Mouse (Mus musculus) intestine, embryonic 16.5 days (tissue): ENCODE data around the gene Olfr644. TPM values are rescaled to one million over a fixed set of nuclear protein-coding genes. Genes with fewer than 3 reads are reported as not detected.

ENCODE experiments used
- ATAC-seq: fragments of 200-750 bp; cut with Nextera tagmentation; 2 replicates; pipeline ENCODE4 v1.8.0; 2017; ENCODE audit warnings: moderate TSS enrichment, moderate library complexity
- H3K27ac ChIP-seq: fragments of 300-500 bp; sonication (generic); 2 replicates; pipeline ENCODE4 v1.5.1; 2014; ENCODE audit warnings: mild to moderate bottlenecking, low read length
- H3K27me3 ChIP-seq: fragments of 300-500 bp; sonication (generic); replicated peaks from 2 replicates; pipeline ENCODE4 v1.6.1; 2014; ENCODE audit warnings: low read length, control low read depth, mixed read lengths; ENCODE audit not compliant: control insufficient read depth, insufficient read depth
- H3K36me3 ChIP-seq: fragments of 300-500 bp; sonication (generic); 2 replicates; pipeline ENCODE4 v1.6.1; 2014; ENCODE audit warnings: low read length, control low read depth; ENCODE audit not compliant: control insufficient read depth, insufficient read depth
- H3K4me1 ChIP-seq: fragments of 300-500 bp; sonication (generic); 2 replicates; pipeline ENCODE4 v1.6.1; 2014; ENCODE audit warnings: low read length, control low read depth, mixed read lengths; ENCODE audit not compliant: control insufficient read depth, insufficient read depth
- H3K4me2 ChIP-seq: fragments of 300-500 bp; sonication (generic); 2 replicates; pipeline ENCODE4 v1.6.1; 2014; ENCODE audit warnings: low read depth, low read length, control low read depth
- H3K4me3 ChIP-seq: fragments of 300-500 bp; sonication (generic); 2 replicates; pipeline ENCODE4 v1.5.1; 2014; ENCODE audit warnings: mild to moderate bottlenecking, low read length
- H3K9ac ChIP-seq: fragments of 300-500 bp; sonication (generic); 2 replicates; pipeline ENCODE4 v1.6.1; 2014; ENCODE audit warnings: low read depth, low read length
- H3K9me3 ChIP-seq: fragments of 300-500 bp; sonication (generic); 2 replicates; pipeline ENCODE4 v1.6.1; 2016; ENCODE audit warnings: low read length, control low read depth; ENCODE audit not compliant: control insufficient read depth
- WGBS: fragments of 180-500 bp; shearing (Covaris S2); extraction: QIAGEN DNeasy Blood & Tissue Kit; methylation state at CpG from one replicate; pipeline ENCODE4 v1.1.7; 2014; 5-methylcytosine and 5-hydroxymethylcytosine counted together
- polyA plus RNA-seq: library from polyadenylated mRNA; unstranded; fragments of >200 nt; fragmentation: Nextera tagmentation; extraction: Ambion mirVana; gene quantifications from 2 replicates; pipeline ENCODE4 v1.2.1, GENCODE M21; 2015

The Olfr644 gene
- not detected in 2 replicates for polyA plus RNA-seq

GRCm38 (mm10) chr7:104071769-104072168, at the start of gene Olfr644:
Gene Olfr644, minus strand, starts transcription at chr7:104071869.
- Histone ChIP-seq H3K27me3 (no peaks in the 10 kb centered on the region), H3K4me3 (no peak within 1 kb of the TSS), H3K4me2 (no peak within 1 kb of the TSS), H3K4me1 (no peaks in the 10 kb centered on the region), H3K9ac (no peak within 1 kb of the TSS), H3K36me3 (no peaks in the 10 kb centered on the region), H3K27ac (no peak within 1 kb of the TSS), H3K9me3 (no peaks in the 10 kb centered on the region)
- 76% methylated on average over 2 of the region's 2 CpGs for WGBS
- no peak for ATAC-seq

DNA sequence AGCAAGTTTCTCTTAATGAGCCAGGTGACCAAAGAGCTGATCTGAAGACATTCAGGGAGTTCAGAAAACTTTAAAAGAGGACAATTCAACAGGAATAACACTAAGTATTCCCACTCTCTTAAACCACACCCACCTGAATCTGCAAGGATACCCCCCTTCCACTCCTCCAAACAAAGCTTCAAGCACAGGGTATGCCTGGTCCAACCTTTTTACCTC, 33.0 kb upstream of the Olfr644 start, which contains the start of gene Olfr646:
Gene Olfr646 (plus strand): TSS at position 117 of the 216 bp plus-strand sequence.
- no peak within 1 kb of the TSS for H3K4me2 ChIP-seq
- no peak within 1 kb of the TSS for H3K4me3 ChIP-seq
- no peaks in the 10 kb centered on the region for H3K4me1 ChIP-seq
- no peak within 1 kb of the TSS for H3K9ac ChIP-seq
- no peaks in the 10 kb centered on the region for H3K36me3 ChIP-seq
- ATAC-seq: no peak
- no peaks in the 10 kb centered on the region for H3K27me3 ChIP-seq
- H3K9me3 ChIP-seq: no peaks in the 10 kb centered on the region
- no peak within 1 kb of the TSS for H3K27ac ChIP-seq

- H3K9me3 ChIP-seq: no peaks in the 10 kb centered on the region
- H3K27me3 ChIP-seq: no peaks in the 10 kb centered on the region
- H3K9ac ChIP-seq: no peak overlapping the region
- H3K4me1 ChIP-seq: no peaks in the 10 kb centered on the region
- H3K4me3 ChIP-seq: no peak overlapping the region
- H3K36me3 ChIP-seq: no peaks in the 10 kb centered on the region
- no peak overlapping the region for H3K4me2 ChIP-seq
- no peak for ATAC-seq
- H3K27ac ChIP-seq: no peak overlapping the region
- 43% methylated on average over 4 of the region's 4 CpGs for WGBS
Observed at GRCm38 (mm10) chr7:104103913-104104756, 32.5 kb upstream of the Olfr644 start.

GRCm38 (mm10) chr7:104085365-104085764, 13.7 kb upstream of the Olfr644 start, which contains the start of gene Olfr645:
Gene Olfr645, minus strand, starts transcription at chr7:104085465.
- no peak within 1 kb of the TSS for H3K4me3 ChIP-seq
- H3K36me3 ChIP-seq: no peaks in the 10 kb centered on the region
- no peak within 1 kb of the TSS for H3K27ac ChIP-seq
- no peak for ATAC-seq
- H3K9me3 ChIP-seq: no peaks in the 10 kb centered on the region
- no peak within 1 kb of the TSS for H3K9ac ChIP-seq
- H3K4me1 ChIP-seq: no peaks in the 10 kb centered on the region
- no peaks in the 10 kb centered on the region for H3K27me3 ChIP-seq
- WGBS: 75% methylated on average over 1 of the region's 1 CpGs
- no peak within 1 kb of the TSS for H3K4me2 ChIP-seq

DNA sequence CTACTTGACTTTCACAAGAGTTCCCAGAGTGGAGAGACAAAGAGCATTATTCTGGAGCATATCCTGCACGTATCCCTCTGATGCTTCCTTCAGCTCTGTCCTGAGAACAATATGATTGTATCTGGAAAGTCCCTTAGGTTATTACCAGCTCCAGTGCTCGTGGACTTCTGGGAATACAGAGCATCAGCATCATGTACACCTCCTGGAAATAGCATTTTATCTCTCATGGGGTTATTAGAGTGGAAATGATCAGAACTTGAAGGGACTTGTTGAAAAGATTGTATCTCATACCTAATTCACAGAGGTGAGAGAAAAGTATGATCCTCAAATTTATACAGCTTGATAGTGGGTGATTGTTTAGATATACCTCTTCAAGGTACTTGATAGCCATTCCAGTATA, 10.3 kb downstream of the Olfr644 start, which contains the start of gene 4930516K23Rik:
Gene 4930516K23Rik (minus strand): TSS at position 101 of the 400 bp plus-strand sequence.
- no peak within 1 kb of the TSS for H3K4me3 ChIP-seq
- no peak within 1 kb of the TSS for H3K4me2 ChIP-seq
- WGBS: 56% methylated on average over 2 of the region's 2 CpGs
- H3K4me1 ChIP-seq: no peaks in the 10 kb centered on the region
- H3K9ac ChIP-seq: no peak within 1 kb of the TSS
- ATAC-seq: no peak
- H3K9me3 ChIP-seq: no peaks in the 10 kb centered on the region
- H3K27ac ChIP-seq: no peak within 1 kb of the TSS
- no peaks in the 10 kb centered on the region for H3K27me3 ChIP-seq
- H3K36me3 ChIP-seq: no peaks in the 10 kb centered on the region

DNA sequence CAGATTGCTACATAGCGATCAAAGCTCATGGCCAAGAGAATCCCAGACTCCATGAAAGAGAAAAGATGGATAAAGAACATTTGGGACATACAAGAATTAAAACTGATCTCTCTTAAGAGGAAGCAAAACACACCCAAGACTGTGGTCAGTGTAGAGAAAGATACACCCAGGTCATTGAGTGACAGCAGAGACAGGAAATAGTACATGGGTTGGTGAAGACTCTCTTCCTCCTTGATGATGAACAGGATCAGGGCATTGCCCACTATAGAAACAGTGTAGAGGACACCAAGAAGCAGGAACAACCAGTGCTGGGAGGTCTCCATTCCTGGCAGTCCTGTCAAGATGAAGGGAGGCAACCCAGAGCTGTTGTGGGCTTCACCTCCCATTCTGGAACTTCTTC, 12.5 kb downstream of the Olfr644 start:
- no peaks in the 10 kb centered on the region for H3K4me1 ChIP-seq
- no peaks in the 10 kb centered on the region for H3K36me3 ChIP-seq
- H3K27me3 ChIP-seq: no peaks in the 10 kb centered on the region
- H3K9ac ChIP-seq: no peak overlapping the region
- H3K4me2 ChIP-seq: no peak overlapping the region
- ATAC-seq: no peak
- no peak overlapping the region for H3K4me3 ChIP-seq
- no peak overlapping the region for H3K27ac ChIP-seq
- H3K9me3 ChIP-seq: no peaks in the 10 kb centered on the region
- WGBS: 84% methylated on average over 1 of the region's 1 CpGs

DNA sequence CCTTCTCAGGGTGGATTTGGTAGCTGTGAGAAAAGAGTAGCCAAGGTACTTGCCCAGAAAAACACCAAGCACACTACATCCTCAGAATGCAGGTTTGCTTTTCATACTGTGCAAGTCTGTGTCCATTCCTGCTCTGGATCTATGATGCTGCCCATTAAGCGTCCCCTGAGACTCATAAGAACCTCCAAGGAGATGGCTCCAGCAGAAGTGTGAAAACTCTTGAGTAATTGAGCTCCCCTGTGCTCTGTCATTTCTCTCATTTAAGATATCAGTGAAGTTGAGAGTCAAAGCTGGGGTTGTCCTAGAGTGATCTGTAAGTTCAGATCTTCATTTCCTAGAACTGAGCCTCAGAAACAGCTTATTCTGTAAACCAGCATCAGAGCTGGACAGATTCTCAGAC, 19.1 kb downstream of the Olfr644 start, which contains the start of gene Olfr642:
Gene Olfr642 (minus strand): TSS at position 101 of the 400 bp plus-strand sequence.
- Histone ChIP-seq H3K27me3 (no peaks in the 10 kb centered on the region), H3K27ac (no peak within 1 kb of the TSS), H3K4me3 (no peak within 1 kb of the TSS), H3K4me2 (no peak within 1 kb of the TSS), H3K4me1 (no peaks in the 10 kb centered on the region), H3K36me3 (no peaks in the 10 kb centered on the region), H3K9me3 (no peaks in the 10 kb centered on the region), H3K9ac (no peak within 1 kb of the TSS)
- ATAC-seq: no peak
- WGBS: 83% methylated on average over 1 of the region's 1 CpGs

DNA sequence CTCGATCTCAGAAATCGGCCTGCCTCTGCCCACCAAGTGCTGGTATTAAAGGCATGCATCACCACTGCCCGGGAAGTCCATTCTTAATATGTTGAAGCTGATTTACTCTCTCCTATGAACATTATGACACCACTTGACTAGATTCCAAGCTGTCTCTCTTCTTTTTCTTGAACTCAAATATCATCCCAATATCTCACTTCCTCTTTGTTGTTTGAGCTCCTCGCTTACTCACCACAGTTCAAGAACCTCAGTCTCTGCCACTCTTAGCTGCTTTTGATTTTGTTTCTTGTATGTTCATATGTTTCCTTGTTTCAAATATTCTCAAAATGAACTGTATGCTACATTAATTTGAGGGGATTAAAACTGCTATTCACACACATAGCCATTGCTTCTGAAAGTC, 20.9 kb downstream of the Olfr644 start:
- Histone ChIP-seq H3K9me3 (no peaks in the 10 kb centered on the region), H3K4me1 (no peaks in the 10 kb centered on the region), H3K9ac (no peak overlapping the region), H3K4me3 (no peak overlapping the region), H3K4me2 (no peak overlapping the region), H3K27me3 (no peaks in the 10 kb centered on the region), H3K27ac (no peak overlapping the region), H3K36me3 (no peaks in the 10 kb centered on the region)
- ATAC-seq: no peak
- 89% methylated on average over 4 of the region's 4 CpGs for WGBS

- WGBS: 76% methylated on average over 1 of the region's 1 CpGs
- Histone ChIP-seq H3K36me3 (no peaks in the 10 kb centered on the region), H3K27me3 (no peaks in the 10 kb centered on the region), H3K4me3 (no peak within 1 kb of the TSS), H3K9me3 (no peaks in the 10 kb centered on the region), H3K9ac (no peak within 1 kb of the TSS), H3K4me1 (no peaks in the 10 kb centered on the region), H3K27ac (no peak within 1 kb of the TSS), H3K4me2 (no peak within 1 kb of the TSS)
- no peak for ATAC-seq
Observed at GRCm38 (mm10) chr7:104035145-104035544, 36.5 kb downstream of the Olfr644 start, which contains the start of gene Olfr641. Gene Olfr641, plus strand, starts transcription at chr7:104035445.
